Mouse (Mus musculus) embryonic stem cell, embryonic (primary cell): ENCODE results near the gene Clpp.

ENCODE experiments used
- CTCF ChIA-PET, 4 experiments: fragments of 300-600 bp in 2 of 4; fragments of 350-600 bp in 2 of 4; sonication (Branson Sonifier 250); formaldehyde crosslinking; loops; one replicate each; lab custom pipeline; 2022; ENCODE audit warnings: inconsistent platforms in 2 of 4; lab: Charles Lee
- POLR2A ChIA-PET, 4 experiments: fragments of 300-600 bp in 2 of 4; fragments of 350-600 bp in 2 of 4; sonication (Branson Sonifier 250); formaldehyde crosslinking; loops; one replicate each; lab custom pipeline; 2022; ENCODE audit warnings: antibody characterized with exemption in 4 of 4, inconsistent platforms in 1 of 4; lab: Charles Lee

Gene Clpp

DNA sequence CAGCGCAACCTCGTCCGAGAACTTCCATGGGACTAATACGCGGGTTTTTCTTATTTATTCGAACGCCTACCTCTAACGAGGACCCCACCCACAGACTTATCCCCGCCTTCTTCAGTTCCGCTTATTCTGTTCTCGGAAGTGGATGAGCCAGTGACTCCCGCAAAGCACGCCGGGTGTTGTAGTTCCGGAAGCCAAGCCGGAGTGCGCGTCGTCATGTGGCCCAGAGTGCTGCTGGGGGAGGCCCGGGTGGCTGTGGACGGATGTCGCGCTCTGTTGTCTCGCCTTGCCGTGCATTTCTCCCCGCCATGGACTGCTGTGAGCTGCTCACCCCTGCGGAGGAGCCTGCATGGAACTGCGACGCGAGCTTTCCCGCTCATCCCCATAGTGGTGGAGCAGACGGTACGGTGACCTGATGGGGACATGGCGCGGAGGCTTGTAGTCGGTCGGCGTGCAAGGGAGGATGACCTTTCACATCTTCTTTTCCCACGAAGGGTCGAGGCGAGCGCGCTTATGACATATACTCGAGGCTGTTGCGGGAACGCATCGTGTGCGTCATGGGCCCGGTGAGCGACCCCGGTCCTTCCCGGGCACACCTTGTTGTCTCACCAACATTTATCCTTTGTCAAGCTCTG lies at the start of gene Clpp:
Clpp (plus strand) TSS at position 191 of the 632 bp plus-strand sequence.
- ChIA-PET CTCF (interaction anchor here in 2 of 4 experiments (0.9 to 2.1 kb wide), 9 partner anchors 27 to 345 kb away, joined by 3 to 8 read pairs (median 5); partner anchors contain the start of genes Dus3l (in 1 of the 2), Khsrp (in 1 of the 2) and Mllt1 (in 1 of the 2)), POLR2A (interaction anchor here (0.6 to 4.3 kb wide), 48 partner anchors 7 to 1861 kb away, joined by 3 to 40 read pairs (median 4); partner anchors contain the start of genes Gm17949 (in 4 of the 4), Gtf2f1 (in 4 of the 4), Khsrp (in 3 of the 4) and Acer1 (in 2 of the 4))

DNA sequence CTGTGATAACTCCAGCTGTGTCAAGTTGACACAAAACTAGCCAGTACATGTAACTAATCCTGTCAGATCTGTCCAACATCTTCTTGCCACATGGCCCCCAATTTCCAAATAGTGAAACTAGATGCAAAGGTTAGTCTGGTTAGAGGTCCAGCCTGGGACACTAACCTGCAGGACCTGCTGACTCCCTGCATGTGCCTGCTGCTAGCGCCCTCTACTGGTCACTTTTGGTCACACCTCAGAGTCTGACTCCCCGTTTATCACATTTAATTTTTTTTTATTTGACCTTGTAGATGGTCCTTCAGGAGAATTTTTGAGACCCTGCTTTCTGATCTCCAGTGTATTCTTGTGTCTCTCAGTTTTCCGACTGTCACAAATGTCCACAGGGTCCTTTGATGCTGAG lies 39.2 kb upstream of the Clpp start:
- ChIA-PET CTCF (interaction anchor here (0.6 to 1.8 kb wide), 11 partner anchors 8 to 251 kb away, joined by 3 to 9 read pairs (median 3); partner anchors contain the start of gene Mllt1 (in 2 of the 4)), POLR2A (interaction anchor here in 1 of 4 experiments (0.6 kb wide), 1 partner anchor 13 kb away, joined by 3 read pairs; no protein-coding TSS in a partner anchor)

DNA sequence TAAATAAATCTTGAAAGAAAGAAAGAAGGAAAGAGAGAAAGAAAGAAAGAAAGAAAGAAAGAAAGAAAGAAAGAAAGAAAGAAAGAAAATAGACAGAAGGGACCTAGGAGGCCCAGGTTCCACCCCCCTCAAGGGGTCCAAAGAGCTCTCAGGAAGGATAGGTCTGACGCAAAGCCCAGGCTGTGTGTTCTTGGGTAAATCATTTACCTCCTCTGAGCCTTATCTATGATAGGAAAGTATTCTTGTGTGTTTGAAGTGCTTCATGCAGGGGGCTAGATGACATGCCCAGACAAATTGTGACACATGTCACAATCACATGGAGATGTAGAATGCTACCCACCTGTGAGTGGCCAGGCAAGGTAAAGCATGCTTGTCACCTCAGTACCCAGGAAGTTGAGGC lies 37.5 kb upstream of the Clpp start:
- ChIA-PET CTCF (interaction anchor here in 3 of 4 experiments (0.7 to 1.0 kb wide), 3 partner anchors 17 to 380 kb away, joined by 3 to 6 read pairs (median 3); partner anchors contain the start of gene Mllt1 (in 1 of the 3)), POLR2A (interaction anchor here in 2 of 4 experiments (1.0 to 1.4 kb wide), 8 partner anchors 9 to 188 kb away, joined by 3 to 4 read pairs (median 3); partner anchors contain the start of genes Dus3l (in 1 of the 2), Gm17949 (in 1 of the 2), Gtf2f1 (in 1 of the 2) and Khsrp (in 1 of the 2))

DNA sequence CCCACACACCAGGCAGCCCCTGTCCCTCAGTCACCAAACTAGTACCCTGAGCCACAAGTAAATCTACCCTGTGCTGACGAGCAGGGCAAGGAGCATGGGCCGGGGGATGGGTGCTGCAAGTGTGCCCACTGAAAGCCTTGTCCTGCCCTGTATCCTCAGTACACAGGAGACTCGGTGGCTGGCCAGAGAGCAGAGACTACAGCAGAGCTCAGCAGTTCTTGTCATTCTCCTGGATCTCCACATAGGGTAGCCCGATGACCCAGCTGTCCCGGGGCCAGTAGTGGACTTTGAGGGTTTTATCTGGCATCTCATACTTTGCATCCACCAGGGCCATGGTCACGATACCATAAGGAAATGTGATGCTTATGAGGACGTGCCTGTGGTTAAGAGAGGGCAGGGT lies 35.2 kb upstream of the Clpp start:
- ChIA-PET CTCF (interaction anchor here in 1 of 4 experiments (0.6 kb wide), 1 partner anchor 198 kb away, joined by 3 read pairs; no protein-coding TSS in a partner anchor), POLR2A (interaction anchor here in 1 of 4 experiments (1.2 kb wide), 1 partner anchor 193 kb away, joined by 3 read pairs; no protein-coding TSS in a partner anchor)

DNA sequence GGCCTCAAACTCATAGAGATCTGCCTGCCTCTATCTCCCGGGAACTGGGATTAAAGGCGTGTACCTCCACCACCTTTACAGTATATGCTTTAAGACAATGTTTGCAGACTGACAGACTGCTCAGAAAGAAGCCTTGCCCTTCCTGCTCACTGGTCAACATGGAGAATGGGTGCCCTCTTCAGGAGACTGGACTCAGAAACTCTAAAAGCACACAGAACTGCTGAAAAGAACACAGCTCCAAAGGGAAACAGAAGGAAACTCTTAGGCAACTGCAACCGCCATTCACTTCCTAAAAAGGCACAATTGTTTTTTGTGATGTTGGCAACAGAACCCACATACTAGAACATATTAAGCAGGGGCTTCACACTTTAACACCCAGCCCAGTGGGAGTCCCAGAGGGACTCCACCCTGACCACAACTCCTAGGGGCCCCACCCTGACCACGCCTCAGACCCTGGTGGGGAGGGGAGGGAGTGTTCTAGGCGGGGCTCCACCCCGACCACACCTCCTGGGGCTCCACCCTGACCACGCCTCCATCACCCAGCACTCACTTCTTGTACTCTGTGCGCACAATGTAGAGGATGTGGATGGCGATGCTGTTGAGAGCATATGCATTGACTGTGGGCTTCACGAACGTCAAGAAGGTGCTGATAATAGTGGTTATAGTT lies 32.2 kb upstream of the Clpp start:
- CTCF ChIA-PET, result interaction anchor here in 1 of 4 experiments (0.7 kb wide), 1 partner anchor 180 kb away, joined by 3 read pairs; no protein-coding TSS in a partner anchor
- POLR2A ChIA-PET, result no interaction called here

DNA sequence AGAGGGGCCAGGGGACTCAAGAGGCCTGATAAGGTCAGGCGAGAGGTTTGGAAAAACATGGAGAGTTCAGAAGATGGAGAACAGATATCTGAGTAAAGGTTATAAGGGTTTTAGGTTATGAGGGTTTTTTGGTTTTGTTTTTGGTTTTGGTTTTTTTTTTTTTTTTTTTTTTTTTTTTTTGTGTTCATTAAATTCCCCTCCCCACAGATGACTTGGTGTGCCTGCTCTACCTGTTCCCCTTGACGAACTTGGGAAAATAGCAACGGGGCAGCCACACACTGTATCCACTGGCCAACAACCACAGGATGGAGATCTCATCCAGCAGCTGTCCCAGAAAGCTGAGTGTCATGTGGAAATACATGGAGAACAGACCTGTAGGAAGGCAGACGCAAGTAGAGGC lies 31.4 kb upstream of the Clpp start:
- ChIA-PET CTCF (no interaction called here), POLR2A (no interaction called here)

DNA sequence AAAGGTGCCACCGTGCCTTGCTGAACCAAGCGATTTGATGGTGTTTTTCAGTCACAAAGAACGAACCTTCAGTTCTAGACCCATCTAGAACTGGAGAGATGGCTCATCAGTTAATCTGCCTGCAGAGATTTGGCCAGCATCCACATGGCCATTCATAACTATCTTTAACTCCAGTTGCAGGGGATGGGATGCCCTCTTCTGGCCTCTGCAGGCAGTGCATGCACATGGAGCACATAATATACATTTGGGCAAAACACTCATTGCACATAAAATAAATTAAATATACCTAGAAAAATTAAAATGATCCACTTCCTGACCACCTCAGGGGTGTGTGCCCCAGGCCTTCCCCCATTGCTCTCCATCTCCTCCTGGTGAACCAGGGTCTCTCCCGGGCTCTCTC lies 28.2 kb upstream of the Clpp start:
- CTCF ChIA-PET, result interaction anchor here in 3 of 4 experiments (0.8 to 3.1 kb wide), 5 partner anchors 11 to 226 kb away, joined by 3 to 10 read pairs (median 4); partner anchors contain the start of gene Alkbh7 (in 1 of the 3)
- POLR2A ChIA-PET, result interaction anchor here in 2 of 4 experiments (0.6 to 2.7 kb wide), 10 partner anchors 10 to 289 kb away, joined by 3 to 12 read pairs (median 4); partner anchors contain the start of genes Clpp (in 1 of the 2), Dus3l (in 1 of the 2), Gm17949 (in 1 of the 2) and Gtf2f1 (in 1 of the 2)

DNA sequence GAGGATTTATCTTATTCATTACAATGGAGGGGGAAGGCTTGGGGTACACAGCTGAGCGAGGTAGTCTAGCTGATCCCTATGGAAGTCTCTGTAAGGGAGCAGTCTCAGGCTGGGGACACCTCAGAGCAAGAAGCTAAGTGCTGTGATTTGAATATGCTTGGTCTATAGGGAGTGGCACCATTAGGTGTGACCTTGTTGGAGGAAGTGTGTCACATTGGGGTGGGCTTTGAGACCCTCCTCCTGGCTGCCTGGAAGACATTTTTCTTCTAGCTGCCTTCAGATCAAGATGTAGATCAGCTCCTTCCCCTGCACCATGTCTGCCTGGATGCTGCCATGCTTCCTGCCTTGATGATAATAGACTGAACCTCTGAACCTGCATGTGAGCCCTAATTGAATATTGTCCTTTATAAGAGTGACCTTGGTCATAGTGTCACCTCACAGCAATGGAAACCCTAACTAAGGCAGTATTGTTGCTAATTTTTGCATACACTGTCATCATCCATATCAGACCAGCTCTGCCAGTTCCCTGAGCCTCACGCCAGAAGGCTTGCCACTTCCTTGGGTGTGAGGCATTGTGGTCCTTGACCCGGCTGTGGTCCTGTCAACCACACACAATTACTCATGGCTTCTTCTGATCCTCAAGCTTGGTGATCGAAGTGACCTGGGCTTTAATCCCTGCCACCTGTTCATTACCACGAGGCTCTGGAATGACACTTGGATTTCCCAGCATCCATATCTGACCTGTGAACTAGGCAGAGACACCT lies 27.3 kb upstream of the Clpp start:
- ChIA-PET POLR2A (interaction anchor here in 3 of 4 experiments (0.9 to 2.7 kb wide), 17 partner anchors 10 to 336 kb away, joined by 3 to 12 read pairs (median 4); partner anchors contain the start of genes Acer1 (in 1 of the 3), Alkbh7 (in 1 of the 3), Clpp (in 1 of the 3) and Dus3l (in 1 of the 3)), CTCF (interaction anchor here (0.8 to 3.1 kb wide), 8 partner anchors 12 to 460 kb away, joined by 3 to 10 read pairs (median 3); partner anchors contain the start of gene Alkbh7 (in 1 of the 4))

DNA sequence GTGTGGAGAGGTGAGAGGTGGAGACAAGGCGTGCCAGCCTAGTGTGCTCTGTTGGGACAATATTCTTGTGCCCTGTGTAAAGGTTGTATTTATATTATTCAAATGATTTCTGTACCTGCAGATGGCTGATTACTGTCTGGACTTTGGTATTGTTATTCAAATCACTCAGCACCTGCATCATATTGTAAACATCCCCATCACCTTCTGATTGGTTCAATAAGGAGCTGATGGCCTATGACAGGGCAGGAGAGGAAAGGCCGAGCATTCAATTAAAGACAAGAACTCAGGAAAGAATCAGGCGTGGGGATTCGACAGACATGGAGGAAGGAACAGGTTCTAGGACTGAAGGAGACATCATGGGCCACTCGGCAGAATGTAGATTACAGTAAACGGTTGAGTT lies 26.5 kb upstream of the Clpp start:
- ChIA-PET CTCF (interaction anchor here in 3 of 4 experiments (0.6 to 3.1 kb wide), 6 partner anchors 9 to 410 kb away, joined by 3 to 10 read pairs (median 5); partner anchors contain the start of gene Alkbh7 (in 1 of the 3)), POLR2A (interaction anchor here in 3 of 4 experiments (0.6 to 2.7 kb wide), 18 partner anchors 9 to 236 kb away, joined by 3 to 12 read pairs (median 5); partner anchors contain the start of genes Dus3l (in 2 of the 3), Acer1 (in 1 of the 3), Alkbh7 (in 1 of the 3) and Clpp (in 1 of the 3))

DNA sequence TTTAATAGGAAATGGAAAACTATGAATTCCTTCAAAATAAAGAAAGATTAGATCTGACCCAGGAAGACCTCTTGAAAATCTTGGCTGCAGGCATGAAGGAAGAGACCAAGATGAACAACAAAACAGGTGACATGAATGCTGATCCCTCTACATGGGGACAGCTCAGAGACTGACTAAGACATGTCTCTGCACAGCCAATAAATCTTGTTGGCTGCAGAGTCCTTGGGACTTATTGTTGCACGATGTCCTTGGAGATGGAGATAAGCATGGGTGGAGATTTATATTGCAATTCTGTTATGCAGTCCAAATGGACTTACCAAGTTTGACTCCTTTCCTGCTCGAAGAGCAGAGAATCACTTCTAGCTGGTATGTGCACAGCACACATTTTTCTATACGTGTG lies 20.8 kb upstream of the Clpp start:
- POLR2A ChIA-PET, result interaction anchor here in 1 of 4 experiments (0.6 kb wide), 1 partner anchor 344 kb away, joined by 6 read pairs; no protein-coding TSS in a partner anchor
- CTCF ChIA-PET, result interaction anchor here in 2 of 4 experiments (0.7 to 1.6 kb wide), 3 partner anchors 12 to 899 kb away, joined by 3 to 4 read pairs (median 3); no protein-coding TSS in a partner anchor

DNA sequence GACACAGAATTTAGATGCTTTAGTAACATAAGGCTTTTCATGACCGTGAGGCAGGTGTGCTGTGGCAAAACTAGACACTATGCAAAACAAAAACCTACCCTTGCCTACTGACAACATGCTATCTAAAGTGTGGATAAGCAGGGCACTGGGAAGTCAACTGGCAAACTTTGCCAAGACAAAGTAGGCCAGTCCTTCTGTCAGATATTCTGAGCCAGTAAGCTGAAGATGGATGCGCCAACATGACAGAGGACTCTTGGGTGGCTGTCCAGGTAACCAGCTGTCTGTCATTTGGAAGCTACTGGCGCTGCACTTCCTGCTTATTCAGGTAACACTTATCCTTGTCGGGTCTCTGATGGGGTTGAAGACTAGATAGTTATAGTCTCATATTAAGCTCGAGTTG lies 20.0 kb upstream of the Clpp start:
- CTCF ChIA-PET, result interaction anchor here in 2 of 4 experiments (0.5 to 1.6 kb wide), 4 partner anchors 13 to 900 kb away, joined by 3 to 4 read pairs (median 3); no protein-coding TSS in a partner anchor
- POLR2A ChIA-PET, result interaction anchor here in 2 of 4 experiments (0.5 to 0.6 kb wide), 2 partner anchors 40 to 1162 kb away, joined by 3 to 8 read pairs; no protein-coding TSS in a partner anchor

DNA sequence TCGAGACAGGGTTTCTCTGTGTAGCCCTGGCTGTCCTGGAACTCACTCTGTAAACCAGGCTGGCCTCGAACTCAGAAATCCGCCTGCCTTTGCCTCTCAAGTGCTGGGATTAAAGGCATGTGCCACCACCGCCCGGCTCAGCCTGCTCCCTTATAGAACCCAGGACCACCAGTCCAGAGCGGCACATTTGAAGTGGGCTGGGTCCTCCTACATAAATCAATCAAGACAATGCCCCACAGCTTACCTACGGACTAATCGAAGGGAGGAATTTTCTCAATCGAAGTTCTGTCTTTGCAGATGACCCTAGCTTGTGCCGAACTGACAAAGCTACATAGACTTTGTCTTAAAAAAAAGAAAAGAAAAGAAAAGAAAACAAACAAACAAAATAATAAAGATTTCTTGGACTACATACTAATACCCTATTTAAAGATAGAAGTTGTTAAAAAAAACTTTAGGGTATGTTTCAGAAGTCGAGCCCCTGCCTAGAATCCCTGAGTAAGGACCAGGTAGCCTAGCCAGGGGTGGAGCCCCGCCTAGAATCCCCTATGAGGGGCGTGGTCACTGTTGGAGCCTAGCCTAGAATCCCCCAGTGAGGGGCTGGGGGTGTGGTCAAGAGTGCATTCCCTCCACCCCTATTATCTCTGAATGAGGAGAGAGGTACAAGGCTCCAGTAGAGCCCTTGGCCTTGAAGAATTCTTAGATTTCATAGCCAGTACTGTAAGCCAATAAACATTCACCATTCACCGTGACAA lies 16.0 kb upstream of the Clpp start:
- CTCF ChIA-PET, result interaction anchor here in 2 of 4 experiments (0.6 to 0.7 kb wide), 2 partner anchors 27 to 209 kb away, joined by 3 read pairs; no protein-coding TSS in a partner anchor

DNA sequence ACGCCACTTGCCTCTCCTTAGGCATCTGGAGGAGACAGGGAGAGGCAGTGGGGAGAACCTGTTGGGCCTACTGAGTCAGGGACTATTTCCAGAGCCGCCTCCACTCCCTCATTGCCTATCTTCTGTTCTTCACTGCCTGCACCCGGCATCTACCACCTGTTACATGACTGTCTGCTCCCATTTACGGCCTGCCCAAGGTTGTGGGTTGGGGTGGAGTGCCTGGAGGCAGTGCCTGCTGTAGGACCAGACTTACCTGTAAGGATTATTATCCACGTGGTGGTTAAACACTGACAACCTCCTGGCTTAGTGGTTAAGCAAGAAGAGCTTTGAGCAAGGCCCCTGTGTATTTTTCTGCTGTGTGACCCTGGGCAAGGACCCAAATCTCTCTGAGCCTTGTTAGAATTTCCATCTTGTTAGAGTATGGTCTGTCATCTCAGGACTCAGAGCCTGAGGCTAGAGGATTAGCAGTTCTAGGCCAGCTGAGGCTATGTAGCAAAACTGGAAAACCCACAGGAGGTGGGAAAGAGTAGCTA lies 15.3 kb upstream of the Clpp start:
- ChIA-PET CTCF (interaction anchor here in 2 of 4 experiments (0.7 to 1.5 kb wide), 2 partner anchors 10 to 14 kb away, joined by 3 read pairs; no protein-coding TSS in a partner anchor), POLR2A (interaction anchor here in 1 of 4 experiments (0.8 to 2.5 kb wide), 8 partner anchors 10 to 210 kb away, joined by 3 to 11 read pairs (median 4); partner anchors contain the start of genes Alkbh7, Clpp, Dus3l and Gm17949)

More for the DNA sequence above, 16.0 kb upstream of the Clpp start:
- POLR2A ChIA-PET, result interaction anchor here in 2 of 4 experiments (1.0 to 2.5 kb wide), 6 partner anchors 10 to 209 kb away, joined by 3 to 11 read pairs (median 4); partner anchors contain the start of genes Clpp (in 1 of the 2) and Dus3l (in 1 of the 2)

DNA sequence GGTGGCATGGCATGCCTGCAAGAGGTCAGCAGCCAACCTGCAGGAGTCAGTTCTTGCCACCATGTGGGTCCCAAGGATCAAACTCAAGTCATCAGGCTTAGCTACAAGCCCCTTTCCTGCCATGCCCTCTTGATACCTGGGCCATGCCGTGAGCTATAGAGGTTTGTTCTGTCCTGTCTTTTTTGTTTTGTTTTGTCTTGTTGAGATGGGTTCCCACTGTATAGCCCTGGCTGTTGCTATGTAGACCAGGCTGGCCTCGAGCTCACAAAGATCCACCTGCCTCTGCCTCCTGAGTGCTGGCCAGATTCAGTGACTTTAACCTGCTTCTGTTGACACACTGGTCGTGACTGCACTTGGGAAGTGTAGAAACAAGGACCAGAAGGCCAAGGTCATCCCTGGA lies 14.7 kb upstream of the Clpp start:
- POLR2A ChIA-PET, result interaction anchor here in 1 of 4 experiments (0.8 to 2.5 kb wide), 9 partner anchors 9 to 210 kb away, joined by 3 to 11 read pairs (median 4); partner anchors contain the start of genes Alkbh7, Clpp, Dus3l and Gm17949
- CTCF ChIA-PET, result interaction anchor here in 2 of 4 experiments (0.7 to 1.5 kb wide), 2 partner anchors 10 to 13 kb away, joined by 3 read pairs; no protein-coding TSS in a partner anchor
